ENCODE assay signal across 8 mouse cellular contexts in genomic region chr4:140657681-140658575, GRCm38 (mm10). TPM values are rescaled to one million over a fixed set of nuclear protein-coding genes. Genes with fewer than 3 reads are reported as not detected.
DNase-seq lines count a peak whose midpoint lies in the region; ATAC-seq lines count a peak whose summit lies in the region.

No protein-coding gene starts in this region.

- peak overlapping the region; percentile 33; the same call in 1 of the 2 replicates for H3K4me2 ChIP-seq in hindbrain, embryonic 11.5 days (replicated peaks; ENCODE audit: low read depth, low read length)
- H3K4me2 ChIP-seq in lung, embryonic 15.5 days: peak overlapping the region; percentile 50

- H3K36me3 ChIP-seq in hindbrain, embryonic 11.5 days (ENCODE audit: control insufficient read depth, insufficient read depth, low read length): no peaks in the 10 kb centered on the region
- no peaks in the 10 kb centered on the region for H3K36me3 ChIP-seq in lung, embryonic 15.5 days

- H3K27ac ChIP-seq in hindbrain, embryonic 11.5 days (ENCODE audit: low read depth, low read length): peak overlapping the region; percentile 97
- H3K27ac ChIP-seq in lung, embryonic 15.5 days: peak overlapping the region; percentile 89

- peak; percentile 97 for DNase-seq in Muller cell, postnatal 12 days (ENCODE audit: inconsistent ontology term)
- DNase-seq in cerebellum, adult 9-11 months: peak; percentile 74
- DNase-seq in frontal cortex, postnatal 14 days (ENCODE audit: low spot score in 2 of 2): peak; percentile 70 to 84
- DNase-seq in hindbrain, embryonic 11.5 days (ENCODE audit: low spot score): peak; percentile 76
- peak; percentile 92 for DNase-seq in layer of hippocampus, adult 9-11 months
- DNase-seq in right cerebral cortex, adult 2 months (ENCODE audit: low spot score in 2 of 2): peak; percentile 60 to 77

- H3K9ac ChIP-seq in hindbrain, embryonic 11.5 days (ENCODE audit: low read depth, low read length): peak overlapping the region; percentile 68
- H3K9ac ChIP-seq in lung, embryonic 15.5 days: peak overlapping the region; percentile 29; the same call in 1 of the 2 replicates

- peaks cover 20% of the 10 kb centered on the region for H3K4me1 ChIP-seq in hindbrain, embryonic 11.5 days (replicated peaks; ENCODE audit: control insufficient read depth, insufficient read depth, low read length)
- peaks cover 54% of the 10 kb centered on the region for H3K4me1 ChIP-seq in lung, embryonic 15.5 days

- no peaks in the 10 kb centered on the region for H3K9me3 ChIP-seq in hindbrain, embryonic 11.5 days (ENCODE audit: control insufficient read depth, low read length)
- no peaks in the 10 kb centered on the region for H3K9me3 ChIP-seq in lung, embryonic 15.5 days

- no peak overlapping the region for H3K4me3 ChIP-seq in hindbrain, embryonic 11.5 days (ENCODE audit: low read depth, low read length)
- no peak overlapping the region for H3K4me3 ChIP-seq in lung, embryonic 15.5 days

- peak; percentile 91 for ATAC-seq in hindbrain, embryonic 11.5 days (ENCODE audit: low FRiP score)
- peak; percentile 76 for ATAC-seq in lung, embryonic 15.5 days (ENCODE audit: borderline replicate concordance, extremely low read depth, low FRiP score, low TSS enrichment)
- ATAC-seq in granulocyte monocyte progenitor cell, adult 5-6 weeks (replicated peaks; ENCODE audit: poor library complexity, severe bottlenecking): no peak

- 2% methylated on average over 24 of the region's 24 CpGs for WGBS in hindbrain, embryonic 11.5 days
- 10% methylated on average over 24 of the region's 24 CpGs for WGBS in lung, embryonic 15.5 days

- H3K27me3 ChIP-seq in hindbrain, embryonic 11.5 days (ENCODE audit: control insufficient read depth, insufficient read depth, low read length): no peaks in the 10 kb centered on the region
- H3K27me3 ChIP-seq in lung, embryonic 15.5 days: no peaks in the 10 kb centered on the region

RNA-seq across cellular contexts. Expression of gene Arhgef10l, which starts 7.9 kb away (rescaled TPM):
- 13.8 and 14.5 TPM in 2 replicates for polyA plus RNA-seq in hindbrain, embryonic 11.5 days (2014; fragmentation: Nextera tagmentation; extraction: Ambion mirVana)
- 14.8 and 16.6 TPM in 2 replicates for polyA plus RNA-seq in lung, embryonic 15.5 days (2015; fragmentation: Nextera tagmentation; extraction: Ambion mirVana)
- 4.2 and 6.0 TPM in 2 replicates for total RNA-seq in granulocyte monocyte progenitor cell, adult 5-6 weeks (2014; fragmentation: Nextera tagmentation)
- total RNA-seq in granulocyte monocyte progenitor cell, adult 5-6 weeks (2017): 6.9 and 7.2 TPM in 2 replicates

RNA-seq across cellular contexts. Expression of gene Rcc2, which starts 42.4 kb away (rescaled TPM):
- polyA plus RNA-seq in hindbrain, embryonic 11.5 days (2014; fragmentation: Nextera tagmentation; extraction: Ambion mirVana): 44.3 and 59.6 TPM in 2 replicates
- 58.0 and 58.8 TPM in 2 replicates for polyA plus RNA-seq in lung, embryonic 15.5 days (2015; fragmentation: Nextera tagmentation; extraction: Ambion mirVana)
- 150 and 183 TPM in 2 replicates for total RNA-seq in granulocyte monocyte progenitor cell, adult 5-6 weeks (2014; fragmentation: Nextera tagmentation)
- total RNA-seq in granulocyte monocyte progenitor cell, adult 5-6 weeks (2017): 146 and 176 TPM in 2 replicates
